Mouse (Mus musculus): Measurements from ENCODE around the gene Rhoc.
A peak's percentile ranks its signal among the peaks of the same experiment; 100 is the strongest.

Rhoc gene

DNA sequence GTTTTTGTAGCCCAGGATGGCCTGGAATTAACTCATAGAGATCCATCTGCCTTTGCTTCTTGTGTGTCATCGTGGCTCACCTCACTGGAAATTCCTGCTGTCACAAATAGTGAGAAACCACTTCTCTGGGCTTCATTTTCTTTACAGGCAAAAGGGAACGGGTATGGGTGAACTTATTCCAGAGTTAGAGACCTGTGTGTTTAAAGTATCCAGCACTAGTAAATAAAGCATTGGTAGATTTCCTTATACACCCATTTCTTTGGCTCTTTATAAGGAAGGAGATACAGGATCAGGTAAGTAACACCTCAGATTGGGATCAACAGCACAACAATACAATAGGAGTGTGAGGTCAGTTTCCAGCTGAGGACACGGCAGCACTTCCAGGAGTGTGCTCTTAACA is at the start of gene Rhoc:
Rhoc (plus strand) TSS at position 301 of the 400 bp plus-strand sequence.
- DNase-seq (ENCODE audit: low read depth, low spot score), result no peak

- DNase-seq (ENCODE audit: low read depth, low spot score), result no peak
Measured at GRCm38 (mm10) chr3:104741954-104742353, 46.2 kb upstream of the Rhoc start.

DNA sequence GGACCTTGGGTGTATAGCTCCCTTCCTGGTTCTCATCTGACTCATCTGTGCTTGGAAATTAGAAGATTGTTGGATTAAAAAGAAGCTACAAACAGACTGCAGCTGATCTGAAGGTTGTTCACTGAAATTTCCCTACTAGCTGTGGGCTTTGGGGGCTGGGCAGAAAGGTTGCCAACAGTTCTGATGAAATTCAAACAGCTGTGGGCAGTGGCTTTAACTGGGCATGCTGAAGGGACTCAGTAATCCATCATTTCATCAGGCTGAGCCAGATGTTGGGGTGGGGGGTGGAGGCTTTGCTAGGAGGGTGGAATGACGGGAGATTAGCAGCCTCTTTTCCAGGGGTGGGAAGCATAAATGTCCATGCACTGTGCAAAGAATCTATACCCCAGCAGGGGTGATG is 45.0 kb upstream of the Rhoc start:
- DNase-seq (ENCODE audit: low read depth, low spot score), result no peak

DNA sequence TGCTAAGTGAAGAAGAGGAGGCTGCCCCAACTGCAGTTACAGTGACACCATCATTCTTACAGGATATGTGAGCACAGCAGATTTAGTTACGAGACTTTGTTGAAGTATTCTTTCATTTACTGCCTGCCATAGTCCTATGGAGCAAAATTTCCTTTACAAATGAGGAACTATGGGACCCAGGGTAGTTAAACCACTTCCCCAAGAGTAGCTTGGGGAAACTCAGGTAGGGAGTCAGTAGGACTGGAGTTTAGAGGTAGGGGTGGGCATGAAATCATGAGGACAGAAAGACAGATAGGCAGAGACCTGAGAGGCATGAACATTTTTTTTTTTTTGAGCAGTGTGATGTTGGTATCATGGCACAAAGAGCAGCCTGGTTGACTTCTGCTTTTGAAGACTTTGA is 44.3 kb upstream of the Rhoc start:
- DNase-seq (ENCODE audit: low read depth, low spot score), result no peak

GRCm38 (mm10) chr3:104752845-104753244 is 35.3 kb upstream of the Rhoc start:
- peak; percentile 77 for DNase-seq (ENCODE audit: low read depth, low spot score)

- peak; percentile 85 for DNase-seq (ENCODE audit: low read depth, low spot score)
Measured at GRCm38 (mm10) chr3:104758406-104758805, 29.8 kb upstream of the Rhoc start.

GRCm38 (mm10) chr3:104758869-104759268 is 29.3 kb upstream of the Rhoc start:
- no peak for DNase-seq (ENCODE audit: low read depth, low spot score)

- peak; percentile 50 for DNase-seq (ENCODE audit: low read depth, low spot score)
Measured at GRCm38 (mm10) chr3:104762103-104762863, 25.9 kb upstream of the Rhoc start.

- peak; percentile 79 for DNase-seq (ENCODE audit: low read depth, low spot score)
Measured at GRCm38 (mm10) chr3:104765021-104765420, 23.2 kb upstream of the Rhoc start.

DNA sequence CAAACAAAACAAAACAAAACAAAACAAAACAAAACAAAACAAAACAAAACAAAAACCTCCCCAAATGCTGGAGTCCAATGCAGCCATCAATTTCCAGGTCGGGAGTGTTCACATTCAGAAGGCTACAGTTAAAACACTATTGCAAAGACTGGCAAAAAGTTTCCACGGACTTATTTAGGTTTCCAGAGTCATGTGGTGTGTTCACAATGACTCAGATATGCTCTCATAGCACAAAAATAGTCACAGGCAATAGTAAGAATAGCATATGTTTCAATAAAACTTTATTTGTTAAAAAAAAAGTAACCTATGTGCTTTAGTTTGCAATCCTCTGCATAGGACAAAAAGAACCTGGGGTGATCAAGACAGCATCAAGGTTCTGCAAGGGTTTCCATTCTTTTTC is 21.0 kb upstream of the Rhoc start:
- no peak for DNase-seq (ENCODE audit: low read depth, low spot score)

- DNase-seq (ENCODE audit: low read depth, low spot score), result no peak
Measured at GRCm38 (mm10) chr3:104767716-104768115, 20.5 kb upstream of the Rhoc start.

- DNase-seq (ENCODE audit: low read depth, low spot score), result no peak
Measured at GRCm38 (mm10) chr3:104769135-104769534, 19.0 kb upstream of the Rhoc start.

GRCm38 (mm10) chr3:104770035-104770434 is 18.1 kb upstream of the Rhoc start:
- DNase-seq (ENCODE audit: low read depth, low spot score), result peak; percentile 76

DNA sequence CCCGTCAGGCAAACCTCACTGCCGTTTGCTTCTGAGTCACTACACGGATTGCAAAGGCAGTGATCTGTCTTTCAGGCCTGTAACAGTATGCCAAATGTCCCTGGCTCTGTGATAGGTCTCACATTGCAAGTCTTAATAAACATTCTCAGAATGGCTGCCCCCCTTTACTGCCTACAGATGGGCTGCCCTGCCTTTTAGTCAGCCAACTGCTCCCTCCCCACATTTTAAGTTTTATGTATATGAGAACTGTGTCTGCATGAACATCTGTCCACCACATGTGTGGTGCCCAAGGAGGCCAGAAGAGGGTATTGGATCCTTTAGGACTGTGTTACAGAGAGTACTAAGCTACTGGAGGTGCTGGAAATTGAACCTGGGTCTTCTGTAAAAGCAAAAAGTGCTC is 17.3 kb upstream of the Rhoc start:
- DNase-seq (ENCODE audit: low read depth, low spot score), result no peak

DNA sequence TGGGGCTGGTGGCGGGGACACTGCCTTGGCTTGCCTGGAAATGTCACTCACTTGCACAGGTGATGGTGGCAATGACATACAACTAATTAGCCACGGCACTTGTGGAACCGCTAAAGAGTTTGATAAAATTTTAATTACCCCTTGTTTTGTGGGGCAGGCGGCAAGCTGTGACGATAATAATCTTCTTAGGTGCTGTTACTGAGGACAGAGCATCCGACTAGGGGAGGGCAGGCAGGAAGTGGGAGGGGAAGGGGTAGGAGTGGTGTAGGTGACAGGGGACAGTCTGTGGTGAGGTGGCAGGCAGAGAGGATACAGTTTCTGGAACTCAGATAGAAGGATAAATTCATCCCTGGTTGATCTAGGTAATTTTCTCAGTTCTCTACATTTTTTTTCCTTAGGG is 16.7 kb upstream of the Rhoc start:
- DNase-seq (ENCODE audit: low read depth, low spot score), result peak; percentile 82

DNA sequence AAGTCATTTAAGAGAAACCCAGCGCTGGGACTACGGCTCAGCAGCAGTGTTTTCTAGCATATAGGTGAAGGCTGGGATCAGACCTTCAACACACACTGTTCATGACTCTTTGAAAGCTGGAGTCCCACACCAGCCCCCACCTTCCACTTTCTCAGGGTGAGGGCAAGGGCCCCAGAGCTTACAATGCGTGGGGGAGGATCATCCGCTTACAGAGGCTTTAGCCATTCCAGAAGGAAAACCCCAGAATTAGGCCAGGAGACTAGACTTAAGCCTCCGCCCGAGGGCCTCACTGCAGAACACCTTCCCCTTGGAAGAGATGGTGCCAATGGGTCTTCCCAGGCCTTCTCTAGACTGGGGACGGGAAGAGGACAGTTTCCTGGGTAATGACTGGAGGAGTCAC is 14.9 kb upstream of the Rhoc start:
- no peak for DNase-seq (ENCODE audit: low read depth, low spot score)

DNA sequence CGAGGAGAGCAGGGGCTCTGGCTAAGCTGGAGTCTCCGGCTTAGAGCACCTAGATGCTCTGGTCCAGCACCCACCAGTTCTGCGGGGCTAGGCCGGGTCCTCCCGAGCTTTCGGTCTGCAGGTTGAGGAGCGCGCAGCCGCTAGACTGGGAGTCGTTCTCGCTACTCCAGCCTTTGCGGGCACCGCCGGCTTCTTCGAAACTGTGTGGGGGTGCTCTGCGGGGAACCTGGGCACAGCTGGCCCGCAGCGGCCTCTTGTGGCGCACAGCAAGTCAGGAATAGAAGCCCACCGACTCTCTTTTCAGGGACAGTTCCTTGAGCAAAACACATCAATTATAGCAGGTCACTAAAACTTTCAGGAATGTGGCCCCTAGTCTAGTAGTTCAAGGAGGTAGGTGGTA is 10.8 kb upstream of the Rhoc start:
- DNase-seq (ENCODE audit: low read depth, low spot score), result peak; percentile 76

DNA sequence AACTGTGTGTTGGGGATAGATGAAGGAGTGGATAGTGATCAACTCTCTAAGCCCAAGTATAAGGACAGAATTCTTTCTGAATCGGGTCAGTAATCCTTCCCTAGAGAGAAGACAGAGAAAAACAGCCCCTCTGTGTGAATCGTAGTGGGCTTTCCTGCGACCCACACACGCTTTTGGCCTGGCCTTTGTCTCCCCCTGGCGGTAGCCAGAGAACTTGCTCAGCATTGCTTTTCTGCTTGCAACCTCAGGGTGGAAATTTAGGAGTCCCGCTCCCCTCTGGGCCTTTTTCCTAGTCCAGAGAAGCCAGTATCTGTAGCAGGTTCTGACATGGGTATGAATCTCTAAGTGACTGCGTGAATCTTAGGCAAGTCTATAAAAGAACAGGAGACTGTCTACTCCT is 8.2 kb upstream of the Rhoc start:
- peak; percentile 86 for DNase-seq (ENCODE audit: low read depth, low spot score)

GRCm38 (mm10) chr3:104780561-104781420 is 7.4 kb upstream of the Rhoc start, which contains the start of gene Ppm1j:
TSS of gene Ppm1j (plus strand) at chr3:104781056.
- peak; percentile 84 for DNase-seq (ENCODE audit: low read depth, low spot score)

- DNase-seq (ENCODE audit: low read depth, low spot score), result peak; percentile 69
Measured at GRCm38 (mm10) chr3:104781471-104781903, 6.7 kb upstream of the Rhoc start, which contains the start of gene Fam19a3. TSS of gene Fam19a3 (minus strand) at chr3:104781840.

- DNase-seq (ENCODE audit: low read depth, low spot score), result peak; percentile 45
Measured at GRCm38 (mm10) chr3:104782061-104782681, 6.0 kb upstream of the Rhoc start.

GRCm38 (mm10) chr3:104783971-104784500 is 4.1 kb upstream of the Rhoc start:
- DNase-seq (ENCODE audit: low read depth, low spot score), result peak; percentile 54
